Mouse (Mus musculus) heart, postnatal 36 days (tissue): ENCODE measurements around the gene Maml3. TPM values are rescaled to one million over a fixed set of nuclear protein-coding genes. Genes with fewer than 3 reads are reported as not detected.

Experiments
- DNase-seq, 2 experiments: peaks; one replicate each; pipeline ENCODE4 v3.0.0; 2021 to 2022
- intact Hi-C: fragments of 180-260 bp; cut with DNase I; formaldehyde crosslinking; loops from one replicate; pipeline ENCODE4 v1.15.1; 2025
- total RNA-seq, 2 experiments: library from RNA; stranded (reverse); gene quantifications; 2 replicates each; pipeline ENCODE4 v1.2.3; 2021

Maml3 gene
- total RNA-seq, 2 experiments from 2014 or later: 1.8 to 5.0 TPM

- no peak for DNase-seq
These were observed 139.4 kb downstream of the Maml3 start for GRCm38 (mm10) chr3:51965436-51965835.

GRCm38 (mm10) chr3:51965008-51965407 lies 139.9 kb downstream of the Maml3 start:
- intact Hi-C loops: loop anchor here (2.0 kb wide), 1 partner anchor 40 kb away; no protein-coding TSS in a partner anchor
- DNase-seq: no peak

More at GRCm38 (mm10) chr3:51965436-51965835, 139.4 kb downstream of the Maml3 start:
- intact Hi-C loops: loop anchor here (2.0 kb wide), 1 partner anchor 41 kb away; no protein-coding TSS in a partner anchor

GRCm38 (mm10) chr3:51963891-51964593 lies 140.8 kb downstream of the Maml3 start:
- intact Hi-C loops: loop anchor here (2.0 kb wide), 1 partner anchor 39 kb away; no protein-coding TSS in a partner anchor
- no peak for DNase-seq

DNA sequence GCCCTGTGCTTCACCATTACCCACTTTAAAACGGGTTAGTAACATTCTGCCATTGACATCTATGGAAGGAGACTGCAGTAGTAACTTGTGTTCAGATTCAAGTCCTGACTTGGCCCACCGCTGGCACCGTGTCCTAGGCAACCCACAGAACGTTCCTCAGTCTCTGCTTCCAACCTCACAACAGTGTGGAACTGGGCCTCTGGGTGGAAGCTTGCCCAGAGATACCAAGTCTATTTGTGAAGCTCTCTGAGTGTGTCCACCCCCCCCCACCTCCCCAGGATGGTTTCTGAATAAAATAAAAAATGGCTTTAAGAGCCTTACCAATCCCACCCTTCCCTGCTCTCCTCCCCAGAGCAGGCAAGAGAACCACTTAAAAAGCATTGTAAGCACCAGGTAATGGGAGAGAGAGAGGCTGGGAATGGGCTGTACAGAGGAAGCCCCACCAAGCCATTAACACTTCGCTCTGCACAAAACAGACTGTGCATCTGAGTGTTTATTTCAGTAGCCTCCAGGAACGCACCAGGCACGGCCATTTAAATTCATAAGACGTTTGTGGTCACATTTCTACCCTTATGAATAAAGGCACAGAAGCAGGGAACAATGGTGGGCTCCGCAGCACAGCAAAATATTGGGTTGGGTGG lies 141.6 kb downstream of the Maml3 start:
- intact Hi-C loops: no loop called here
- no peak for DNase-seq

DNA sequence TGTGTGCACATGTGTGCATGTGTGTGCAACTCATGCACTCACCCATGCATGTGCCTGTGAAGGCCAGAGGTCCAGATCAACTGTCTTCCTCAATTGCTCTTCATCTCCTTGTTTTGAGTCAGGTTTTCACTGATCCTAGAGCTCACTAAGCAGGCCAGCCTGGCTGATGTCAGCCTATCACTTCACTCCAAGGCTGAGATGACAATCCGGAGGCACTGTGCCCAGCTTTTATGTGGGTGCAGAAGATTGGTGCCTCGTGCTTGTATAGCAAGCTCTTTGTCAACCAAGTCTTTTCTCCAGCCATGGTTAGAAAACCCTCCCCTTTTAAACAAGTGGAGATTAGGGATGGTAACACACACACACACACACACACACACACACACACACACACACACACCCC lies 146.1 kb downstream of the Maml3 start:
- intact Hi-C loops: no loop called here
- DNase-seq: no peak

DNA sequence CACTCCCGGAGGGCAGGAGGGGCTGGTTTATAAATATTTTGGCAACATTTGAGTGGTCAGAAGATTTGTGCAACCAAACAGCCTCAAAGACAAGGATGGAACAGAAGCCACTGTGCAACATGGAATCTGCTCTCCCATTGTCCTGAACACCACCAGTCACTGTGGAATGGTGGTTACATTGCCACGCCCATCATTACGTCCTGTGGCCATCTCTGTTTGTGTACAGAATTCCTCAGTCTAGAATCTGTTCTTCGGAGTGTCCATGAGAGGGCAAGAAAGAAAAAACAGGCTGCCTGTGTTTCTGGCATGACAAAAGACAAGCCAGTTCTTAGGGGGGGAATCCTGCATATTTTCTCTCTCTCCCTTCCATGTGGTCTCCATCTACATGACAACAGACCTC lies 150.4 kb downstream of the Maml3 start:
- no peak for DNase-seq
- intact Hi-C loops: no loop called here

DNA sequence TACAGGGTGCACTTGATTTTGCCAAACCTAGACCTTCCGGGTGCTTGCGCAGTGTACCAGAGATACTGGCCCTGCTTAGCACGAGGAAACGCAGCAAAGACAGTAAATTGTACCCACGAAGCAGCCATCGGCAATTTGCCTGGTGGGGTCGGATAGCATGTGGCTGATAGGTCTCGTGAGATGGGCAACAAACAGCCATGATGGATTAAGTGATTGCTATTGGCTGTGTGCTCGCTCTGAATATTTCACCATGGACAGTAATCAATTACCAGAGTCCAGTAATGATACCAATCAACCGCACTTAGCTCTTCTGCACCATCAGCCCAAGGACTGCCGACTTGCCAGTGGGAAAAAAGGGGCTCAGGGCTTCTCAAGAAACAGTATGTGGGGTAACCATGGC lies 150.9 kb downstream of the Maml3 start:
- DNase-seq: no peak
- intact Hi-C loops: no loop called here

DNA sequence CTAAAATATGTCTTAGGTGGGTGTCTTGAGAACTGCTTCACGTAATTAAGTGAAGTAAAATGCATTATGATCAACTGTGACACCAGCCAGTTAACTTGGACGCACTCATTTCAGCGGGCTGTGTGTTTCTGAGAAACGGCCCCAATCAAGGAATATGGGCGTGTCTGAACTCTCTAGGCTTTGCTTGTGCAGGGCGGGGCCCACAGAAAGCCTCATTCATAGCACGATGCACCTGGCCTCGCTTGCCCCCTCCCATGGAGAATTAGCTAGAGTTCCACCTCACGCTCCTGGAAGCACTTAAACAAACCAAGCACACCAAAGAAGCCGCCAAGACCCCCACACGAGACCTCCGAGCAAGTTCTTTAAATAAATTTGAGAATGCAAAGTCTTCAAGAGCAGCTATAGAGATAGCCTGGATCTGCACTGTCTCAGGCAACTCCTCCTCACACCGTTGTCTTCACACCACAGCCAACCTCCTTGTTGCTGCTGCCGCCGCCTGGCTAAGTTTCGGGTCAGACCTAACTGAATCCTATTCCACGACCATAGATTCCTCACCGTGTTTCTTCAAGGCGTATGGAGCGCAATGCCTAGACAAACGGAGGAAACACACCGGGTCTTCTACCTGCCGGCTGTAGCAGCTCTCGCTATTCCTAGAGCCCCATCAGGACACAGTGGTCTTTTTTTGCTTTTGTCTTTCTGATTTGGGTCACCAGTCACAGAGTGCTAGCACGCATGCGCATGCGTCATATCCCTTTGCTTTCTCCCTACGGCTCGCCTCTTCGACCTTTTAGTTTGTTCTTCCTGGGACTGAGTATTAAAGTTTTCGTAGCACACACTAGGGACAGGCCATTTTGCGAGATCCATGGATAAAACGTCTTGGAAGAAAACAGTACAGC lies 151.9 kb downstream of the Maml3 start:
- intact Hi-C loops: no loop called here
- no peak for DNase-seq

GRCm38 (mm10) chr3:51952267-51952666 lies 152.6 kb downstream of the Maml3 start:
- no peak for DNase-seq
- intact Hi-C loops: no loop called here

DNA sequence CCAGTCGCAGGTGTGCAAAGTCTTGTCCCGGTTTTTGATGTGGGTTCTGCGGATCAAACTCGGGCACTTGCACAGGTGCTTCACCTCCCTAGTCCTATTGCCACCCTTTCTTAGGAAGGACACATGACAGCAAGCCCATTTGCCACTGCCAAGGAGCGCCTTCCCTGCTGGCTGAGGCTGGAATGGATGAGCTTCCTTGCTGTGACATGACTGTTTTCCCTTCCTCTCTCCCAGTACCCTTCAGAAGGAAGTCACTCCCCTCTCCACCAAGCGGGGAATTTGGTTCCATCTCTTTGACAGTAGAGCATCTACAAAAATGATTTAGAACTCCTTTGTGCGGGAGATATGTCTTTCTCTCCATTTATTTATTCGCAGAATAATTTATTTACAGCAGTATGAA lies 155.2 kb downstream of the Maml3 start:
- intact Hi-C loops: no loop called here
- no peak for DNase-seq

DNA sequence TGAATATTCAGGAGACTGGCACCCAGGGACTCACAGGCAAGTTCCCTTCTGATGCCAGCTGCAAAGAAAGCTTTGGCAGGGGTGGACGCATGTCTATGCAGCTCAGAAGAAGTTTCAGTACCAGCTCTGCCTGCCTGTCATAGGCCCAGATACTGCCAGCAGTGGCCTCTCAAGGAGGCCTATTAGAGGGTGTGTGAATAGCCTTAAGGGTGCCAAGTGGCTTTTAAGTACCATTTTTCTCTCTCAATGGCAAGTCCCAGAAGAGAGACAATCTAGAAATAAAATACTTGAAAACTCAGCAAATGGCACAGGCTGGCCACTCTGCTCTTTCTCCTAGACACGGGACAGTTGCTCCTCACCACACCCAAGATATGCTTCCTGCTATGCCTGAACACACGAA lies 157.7 kb downstream of the Maml3 start:
- intact Hi-C loops: no loop called here
- no peak for DNase-seq

- DNase-seq: peak; percentile 11 to 40
- intact Hi-C loops: no loop called here
These were observed 161.2 kb downstream of the Maml3 start for GRCm38 (mm10) chr3:51943642-51944041.

- DNase-seq: peak; percentile 45 to 61
- intact Hi-C loops: no loop called here
These were observed 163.1 kb downstream of the Maml3 start for GRCm38 (mm10) chr3:51941781-51942180.

GRCm38 (mm10) chr3:51939864-51940263 lies 165.0 kb downstream of the Maml3 start:
- no peak for DNase-seq
- intact Hi-C loops: no loop called here

DNA sequence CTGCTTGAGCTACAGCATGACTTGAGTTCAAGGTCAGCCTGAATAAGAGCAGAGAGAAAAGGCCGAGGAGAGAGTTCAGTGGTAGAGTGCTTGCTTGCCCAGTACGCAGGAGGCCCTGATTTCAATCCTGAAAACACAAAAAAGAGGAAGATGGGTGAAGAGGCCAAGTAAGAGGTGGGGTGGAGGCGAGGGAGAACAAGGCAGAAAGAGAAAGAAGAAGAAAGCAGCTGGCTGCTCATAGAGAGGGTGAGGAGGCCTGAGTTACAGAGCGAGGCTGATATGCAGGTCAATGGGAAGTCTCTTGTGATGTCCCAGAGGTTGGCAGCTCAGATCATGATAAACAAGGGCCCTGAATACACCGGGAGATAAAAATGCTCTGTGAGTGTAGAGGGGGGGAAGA lies 165.8 kb downstream of the Maml3 start:
- no peak for DNase-seq
- intact Hi-C loops: no loop called here

GRCm38 (mm10) chr3:51937176-51937575 lies 167.7 kb downstream of the Maml3 start:
- intact Hi-C loops: no loop called here
- no peak for DNase-seq

DNA sequence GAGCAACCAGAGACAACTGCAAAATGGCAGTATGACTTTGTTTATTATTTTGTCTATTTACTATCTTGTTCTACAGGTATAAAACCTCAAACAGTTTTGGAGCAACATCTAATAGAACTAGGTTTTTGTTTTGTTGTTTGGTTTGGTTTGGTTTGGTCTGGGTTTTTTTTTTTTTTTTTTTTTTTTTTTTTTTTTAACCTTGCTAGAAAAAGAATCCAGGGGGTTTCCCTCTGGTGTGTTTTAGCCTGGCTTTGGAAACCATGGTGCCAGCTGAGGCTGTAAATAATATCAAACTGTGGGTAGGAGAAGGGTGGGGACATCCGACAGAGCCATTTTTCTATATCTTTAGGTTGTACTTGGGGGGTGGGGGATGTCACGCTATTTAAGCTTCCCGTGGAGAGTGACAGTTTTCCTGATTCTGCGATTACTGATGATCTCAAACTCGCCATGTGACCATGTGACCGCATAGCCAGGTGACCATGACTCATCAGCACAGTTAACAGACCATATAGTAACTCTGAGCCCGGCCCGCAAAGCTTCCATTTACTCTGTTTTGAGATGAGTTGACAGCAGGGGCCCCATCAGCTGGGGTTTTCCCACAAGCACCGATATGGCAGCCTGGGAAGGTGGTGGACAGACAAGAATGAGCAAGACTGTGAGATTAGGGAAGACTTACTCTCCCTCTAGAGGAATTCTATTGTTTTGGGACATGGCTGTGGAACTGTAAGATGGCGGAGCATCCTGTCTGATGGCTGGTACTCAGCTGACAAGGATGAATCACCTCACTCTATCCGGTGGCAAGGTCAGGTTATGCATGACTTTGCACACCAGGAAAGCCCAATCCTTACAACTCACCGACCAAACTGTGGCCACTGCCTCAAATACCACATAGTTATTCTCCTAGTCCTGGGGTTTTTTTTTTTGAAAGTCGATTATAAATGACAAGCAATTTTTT lies 170.1 kb downstream of the Maml3 start:
- intact Hi-C loops: no loop called here
- no peak for DNase-seq

DNA sequence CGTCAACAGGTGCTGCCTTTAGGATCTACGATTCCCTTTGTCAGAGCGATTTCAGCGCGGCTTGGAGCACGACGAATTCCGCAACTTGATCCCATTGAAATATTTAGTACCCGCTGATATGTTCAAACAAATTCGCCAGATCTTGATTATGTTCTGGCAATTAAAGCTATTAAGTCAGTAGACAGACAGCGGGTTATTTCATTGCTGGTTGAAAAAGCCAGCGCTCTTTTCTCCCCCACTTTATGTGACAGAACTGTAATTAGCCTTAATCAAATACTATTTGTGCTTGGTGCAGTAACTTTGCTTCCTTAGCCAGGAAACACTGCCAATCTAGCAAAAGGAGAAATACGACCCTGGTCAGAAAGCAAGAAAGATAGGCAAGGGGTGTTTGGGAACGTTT lies 176.7 kb downstream of the Maml3 start:
- DNase-seq: no peak
- intact Hi-C loops: no loop called here

- intact Hi-C loops: no loop called here
- DNase-seq: no peak
These were observed 177.3 kb downstream of the Maml3 start for GRCm38 (mm10) chr3:51927591-51927990.

- no peak for DNase-seq
- intact Hi-C loops: no loop called here
These were observed 177.8 kb downstream of the Maml3 start for GRCm38 (mm10) chr3:51927043-51927442.
